Mouse (Mus musculus): ENCODE data around the gene Nadk. TPM values are rescaled to one million over a fixed set of nuclear protein-coding genes. Genes with fewer than 3 reads are reported as not detected.
A peak's percentile ranks its signal among the peaks of the same experiment; 100 is the strongest.

Nadk gene
- polyA plus RNA-seq, 1 experiment: 75.3 TPM

GRCm38 (mm10) chr4:155577132-155577531 is 15.0 kb downstream of the Nadk start:
- Histone ChIP-seq H3K27ac (ENCODE audit: insufficient read depth, low read length) (no peak overlapping the region), H3K4me3 (ENCODE audit: extremely low read depth, insufficient read depth, insufficient read length) (no peak overlapping the region), H3K4me1 (ENCODE audit: control insufficient read depth, insufficient read depth, insufficient read length) (peaks cover 5% of the 10 kb centered on the region; the same call in 1 of the 2 replicates), H3K27me3 (ENCODE audit: control insufficient read depth, insufficient read depth, low read length) (no peaks in the 10 kb centered on the region), H3K36me3 (ENCODE audit: control insufficient read depth, insufficient read depth, low read length) (peaks cover 23% of the 10 kb centered on the region)
- TF ChIP-seq POLR2A (IDR thresholded peaks at IDR 0.05; ENCODE audit: low read depth, low read length): no peak
- no peak for TF ChIP-seq CTCF (IDR thresholded peaks at IDR 0.05; ENCODE audit: extremely low read depth, insufficient read depth, insufficient read length, insufficient replicate concordance)
- DNase-seq (ENCODE audit: low read depth in 1 of 2, low spot score in 2 of 2): no peak
- 91% methylated on average over 9 of the region's 9 CpGs for WGBS

DNA sequence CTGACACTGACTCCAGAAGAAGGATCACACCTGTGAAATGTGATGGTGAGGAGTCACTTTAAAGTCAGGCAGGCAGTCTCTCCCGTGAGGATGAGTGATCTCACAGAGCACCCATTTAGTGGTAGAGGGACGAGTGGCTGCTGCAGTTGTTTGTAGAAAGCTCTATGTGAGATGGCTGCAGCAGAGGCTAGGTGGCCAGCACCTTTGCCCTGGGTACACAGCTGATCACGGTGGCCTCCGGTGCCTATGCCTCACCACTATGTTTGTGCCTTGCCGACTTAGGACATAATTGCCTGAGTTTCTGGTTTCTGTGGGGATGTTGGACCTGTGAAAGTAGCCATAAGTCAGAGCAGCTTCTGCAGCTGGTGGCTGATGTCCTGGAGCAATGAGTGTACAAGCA is 15.6 kb downstream of the Nadk start:
- TF ChIP-seq POLR2A (IDR thresholded peaks at IDR 0.05; ENCODE audit: low read depth, low read length): no peak
- no peak for TF ChIP-seq CTCF (IDR thresholded peaks at IDR 0.05; ENCODE audit: extremely low read depth, insufficient read depth, insufficient read length, insufficient replicate concordance)
- H3K4me1 ChIP-seq (ENCODE audit: control insufficient read depth, insufficient read depth, insufficient read length): peaks cover 5% of the 10 kb centered on the region; the same call in 1 of the 2 replicates

GRCm38 (mm10) chr4:155578336-155579125 is 16.4 kb downstream of the Nadk start:
- H3K27ac ChIP-seq (ENCODE audit: insufficient read depth, low read length): peak overlapping the region; percentile 47; the same call in 1 of the 2 replicates
- DNase-seq (ENCODE audit: low read depth in 1 of 2, low spot score in 2 of 2): no peak

More for the DNA sequence above, 15.6 kb downstream of the Nadk start:
- 92% methylated on average over 5 of the region's 5 CpGs for WGBS
- Histone ChIP-seq H3K27me3 (ENCODE audit: control insufficient read depth, insufficient read depth, low read length) (no peaks in the 10 kb centered on the region), H3K4me3 (ENCODE audit: extremely low read depth, insufficient read depth, insufficient read length) (no peak overlapping the region), H3K36me3 (ENCODE audit: control insufficient read depth, insufficient read depth, low read length) (peaks cover 28% of the 10 kb centered on the region), H3K27ac (ENCODE audit: insufficient read depth, low read length) (no peak overlapping the region)
- no peak for DNase-seq (ENCODE audit: low read depth in 1 of 2, low spot score in 2 of 2)

GRCm38 (mm10) chr4:155580420-155580819 is 18.2 kb downstream of the Nadk start:
- no peak overlapping the region for H3K27ac ChIP-seq (ENCODE audit: insufficient read depth, low read length)
- peak in 1 of 2 experiments; percentile 46 for DNase-seq (ENCODE audit: low read depth in 1 of 2, low spot score in 2 of 2)
- H3K4me3 ChIP-seq (ENCODE audit: extremely low read depth, insufficient read depth, insufficient read length): no peak overlapping the region
- no peaks in the 10 kb centered on the region for H3K4me1 ChIP-seq (ENCODE audit: control insufficient read depth, insufficient read depth, insufficient read length)
- H3K36me3 ChIP-seq (ENCODE audit: control insufficient read depth, insufficient read depth, low read length): peaks cover 43% of the 10 kb centered on the region
- no peaks in the 10 kb centered on the region for H3K27me3 ChIP-seq (ENCODE audit: control insufficient read depth, insufficient read depth, low read length)
- no peak for TF ChIP-seq POLR2A (IDR thresholded peaks at IDR 0.05; ENCODE audit: low read depth, low read length)
- peak; percentile 58; the same call in 1 of the 2 replicates for TF ChIP-seq CTCF (IDR thresholded peaks at IDR 0.05; ENCODE audit: extremely low read depth, insufficient read depth, insufficient read length, insufficient replicate concordance)
- WGBS: 46% methylated on average over 1 of the region's 1 CpGs

More at GRCm38 (mm10) chr4:155578336-155579125, 16.4 kb downstream of the Nadk start:
- Histone ChIP-seq H3K4me3 (ENCODE audit: extremely low read depth, insufficient read depth, insufficient read length) (no peak overlapping the region), H3K36me3 (ENCODE audit: control insufficient read depth, insufficient read depth, low read length) (peaks cover 29% of the 10 kb centered on the region), H3K27me3 (ENCODE audit: control insufficient read depth, insufficient read depth, low read length) (no peaks in the 10 kb centered on the region), H3K4me1 (ENCODE audit: control insufficient read depth, insufficient read depth, insufficient read length) (peaks cover 5% of the 10 kb centered on the region; the same call in 1 of the 2 replicates)
- TF ChIP-seq POLR2A (IDR thresholded peaks at IDR 0.05; ENCODE audit: low read depth, low read length) (no peak), CTCF (IDR thresholded peaks at IDR 0.05; ENCODE audit: extremely low read depth, insufficient read depth, insufficient read length, insufficient replicate concordance) (no peak)
- 92% methylated on average over 7 of the region's 7 CpGs for WGBS

- 87% methylated on average over 6 of the region's 6 CpGs for WGBS
- DNase-seq (ENCODE audit: low read depth in 1 of 2, low spot score in 2 of 2): no peak
- Histone ChIP-seq H3K27me3 (ENCODE audit: control insufficient read depth, insufficient read depth, low read length) (no peaks in the 10 kb centered on the region), H3K4me1 (ENCODE audit: control insufficient read depth, insufficient read depth, insufficient read length) (no peaks in the 10 kb centered on the region), H3K4me3 (ENCODE audit: extremely low read depth, insufficient read depth, insufficient read length) (no peak overlapping the region), H3K36me3 (ENCODE audit: control insufficient read depth, insufficient read depth, low read length) (peaks cover 49% of the 10 kb centered on the region), H3K27ac (ENCODE audit: insufficient read depth, low read length) (no peak overlapping the region)
- TF ChIP-seq CTCF (IDR thresholded peaks at IDR 0.05; ENCODE audit: extremely low read depth, insufficient read depth, insufficient read length, insufficient replicate concordance): no peak
Measured at GRCm38 (mm10) chr4:155582279-155582905, 20.2 kb downstream of the Nadk start.

- H3K36me3 ChIP-seq (ENCODE audit: control insufficient read depth, insufficient read depth, low read length): peaks cover 38% of the 10 kb centered on the region
- 94% methylated on average over 5 of the region's 5 CpGs for WGBS
- H3K4me3 ChIP-seq (ENCODE audit: extremely low read depth, insufficient read depth, insufficient read length): no peak overlapping the region
Measured at GRCm38 (mm10) chr4:155589356-155589755, 27.2 kb downstream of the Nadk start.

More at GRCm38 (mm10) chr4:155589356-155589755, 27.2 kb downstream of the Nadk start:
- no peak for DNase-seq (ENCODE audit: low read depth in 1 of 2, low spot score in 2 of 2)
- TF ChIP-seq POLR2A (IDR thresholded peaks at IDR 0.05; ENCODE audit: low read depth, low read length): no peak
- TF ChIP-seq CTCF (IDR thresholded peaks at IDR 0.05; ENCODE audit: extremely low read depth, insufficient read depth, insufficient read length, insufficient replicate concordance): no peak
- no peaks in the 10 kb centered on the region for H3K4me1 ChIP-seq (ENCODE audit: control insufficient read depth, insufficient read depth, insufficient read length)
- no peaks in the 10 kb centered on the region for H3K27me3 ChIP-seq (ENCODE audit: control insufficient read depth, insufficient read depth, low read length)
- H3K27ac ChIP-seq (ENCODE audit: insufficient read depth, low read length): no peak overlapping the region
